Mouse (Mus musculus) heart, adult 2 months (tissue): ENCODE results near the gene Faap100. TPM values are rescaled to one million over a fixed set of nuclear protein-coding genes. Genes with fewer than 3 reads are reported as not detected.
"Not testable (repeated sequence)": the region's sequence is repeated elsewhere in the genome, so short reads cannot be mapped to it uniquely, and the experiment has no call there.

ENCODE experiments used
- DNase-seq, 2 experiments: peaks; one replicate each; pipeline ENCODE4 v3.0.0; 2021
- H3K27ac ChIP-seq: fragments of 200-600 bp; 2 replicates; pipeline ENCODE4 v1.8.1; 2022
- H3K27me3 ChIP-seq: fragments of 200-500 bp; 2 replicates; pipeline ENCODE4 v1.6.1; 2012; ENCODE audit warnings: mild to moderate bottlenecking, low read length, inconsistent platforms, mixed read lengths; ENCODE audit not compliant: control insufficient read depth, insufficient read depth
- H3K36me3 ChIP-seq: fragments of 200-500 bp; 2 replicates; pipeline ENCODE4 v1.6.1; 2012; ENCODE audit warnings: low read length, inconsistent platforms; ENCODE audit not compliant: control insufficient read depth, insufficient read depth
- H3K4me1 ChIP-seq: fragments of 200-500 bp; 2 replicates; pipeline ENCODE4 v1.6.1; 2011; ENCODE audit warnings: low read length; ENCODE audit not compliant: control insufficient read depth, insufficient read depth
- H3K4me3 ChIP-seq: fragments of 200-600 bp; 2 replicates; pipeline ENCODE4 v1.8.1; 2022
- H3K79me2 ChIP-seq: fragments of 200-500 bp; replicated peaks from 2 replicates; pipeline ENCODE4 v1.6.1; 2012; ENCODE audit warnings: mild to moderate bottlenecking, inconsistent platforms, low read length, moderate library complexity, mixed read lengths; ENCODE audit not compliant: control insufficient read depth, insufficient read depth
- H3K9ac ChIP-seq: fragments of 200-500 bp; 2 replicates; pipeline ENCODE4 v1.6.1; 2012; ENCODE audit warnings: low read depth, mild to moderate bottlenecking, control low read depth, inconsistent platforms, low read length, mixed read lengths
- CTCF ChIP-seq: fragments of 200-600 bp; IDR thresholded peaks from 2 replicates; pipeline ENCODE4 v1.8.1; 2022; ENCODE audit warnings: antibody characterized with exemption, mild to moderate bottlenecking, moderate library complexity
- EP300 ChIP-seq: fragments of 200-500 bp; IDR thresholded peaks from 2 replicates; pipeline ENCODE4 v1.6.1; 2011; ENCODE audit warnings: low read depth, low read length, control low read depth; ENCODE audit not compliant: insufficient read depth
- POLR2A ChIP-seq: fragments of 200-500 bp; IDR thresholded peaks from 2 replicates; pipeline ENCODE4 v1.6.1; 2011; ENCODE audit warnings: mild to moderate bottlenecking, low read depth, low read length, control low read depth; ENCODE audit not compliant: insufficient read depth
- WGBS: fragments of 180-500 bp; shearing (Covaris S2); methylation state at CpG from one replicate; pipeline ENCODE4 v1.1.7; 2018; 5-methylcytosine and 5-hydroxymethylcytosine counted together
- intact Hi-C: fragments of 180-260 bp; cut with DNase I; formaldehyde crosslinking; loops from one replicate; pipeline ENCODE4 v1.15.1; 2025
- polyA plus RNA-seq: library from polyadenylated mRNA; depleted of rRNA; stranded (reverse); fragments of >200 nt; gene quantifications from 2 replicates; pipeline ENCODE4 v1.2.3, GENCODE M21; 2012
- total RNA-seq, 2 experiments: library from RNA; stranded (reverse); gene quantifications; 2 replicates each; pipeline ENCODE4 v1.2.3; 2021

The Faap100 gene
- total and polyA plus RNA-seq, 3 experiments = 13.0 to 25.8 (median 13.4) TPM

- Histone ChIP-seq H3K4me1 (no peaks in the 10 kb centered on the region), H3K27ac (no peak overlapping the region), H3K9ac (no peak overlapping the region), H3K27me3 (no peaks in the 10 kb centered on the region), H3K36me3 (peaks cover 3% of the 10 kb centered on the region), H3K79me2 (no peaks in the 10 kb centered on the region), H3K4me3 (no peak overlapping the region)
- WGBS = 77% methylated on average over 7 of the region's 7 CpGs
- intact Hi-C loops = no loop called here
- no peak for DNase-seq
- TF ChIP-seq EP300 (no peak), POLR2A (no peak), CTCF (no peak)
Observed at GRCm38 (mm10) chr11:120417852-120418251, 39.3 kb upstream of the Faap100 start.

- not testable (repeated sequence) for H3K36me3 ChIP-seq
Observed at GRCm38 (mm10) chr11:120413621-120414020, 35.1 kb upstream of the Faap100 start.

GRCm38 (mm10) chr11:120406445-120406844, 27.9 kb upstream of the Faap100 start:
- Histone ChIP-seq H3K36me3 (peaks cover 16% of the 10 kb centered on the region), H3K27me3 (no peaks in the 10 kb centered on the region), H3K4me3 (no peak overlapping the region), H3K9ac (no peak overlapping the region), H3K4me1 (no peaks in the 10 kb centered on the region; the same call in 1 of the 2 replicates), H3K79me2 (no peaks in the 10 kb centered on the region), H3K27ac (no peak overlapping the region)
- intact Hi-C loops = no loop called here
- 89% methylated on average over 1 of the region's 1 CpGs for WGBS
- TF ChIP-seq EP300 = no peak
- no peak for TF ChIP-seq CTCF
- TF ChIP-seq POLR2A = no peak
- DNase-seq = no peak

More at GRCm38 (mm10) chr11:120413621-120414020, 35.1 kb upstream of the Faap100 start:
- H3K27ac ChIP-seq, H3K27me3 ChIP-seq, intact Hi-C loops, H3K4me3 ChIP-seq, H3K9ac ChIP-seq, H3K79me2 ChIP-seq, H3K4me1 ChIP-seq, DNase-seq: not testable (repeated sequence)
- 92% methylated on average over 9 of the region's 10 CpGs for WGBS

GRCm38 (mm10) chr11:120405867-120406266, 27.3 kb upstream of the Faap100 start:
- no peaks in the 10 kb centered on the region for H3K27me3 ChIP-seq
- no peak for TF ChIP-seq CTCF
- no peak for TF ChIP-seq EP300
- TF ChIP-seq POLR2A = no peak
- intact Hi-C loops = no loop called here
- no peak for DNase-seq
- H3K27ac ChIP-seq = no peak overlapping the region
- H3K79me2 ChIP-seq = no peaks in the 10 kb centered on the region
- no peaks in the 10 kb centered on the region; the same call in 1 of the 2 replicates for H3K4me1 ChIP-seq
- H3K36me3 ChIP-seq = peaks cover 18% of the 10 kb centered on the region
- H3K4me3 ChIP-seq = no peak overlapping the region
- no peak overlapping the region for H3K9ac ChIP-seq
- WGBS = 84% methylated on average over 3 of the region's 3 CpGs

GRCm38 (mm10) chr11:120404814-120405213, 26.2 kb upstream of the Faap100 start:
- no peaks in the 10 kb centered on the region; the same call in 1 of the 2 replicates for H3K4me1 ChIP-seq
- no peak for DNase-seq
- TF ChIP-seq CTCF (no peak), EP300 (no peak), POLR2A (no peak)
- no peaks in the 10 kb centered on the region for H3K79me2 ChIP-seq
- H3K27me3 ChIP-seq = no peaks in the 10 kb centered on the region
- intact Hi-C loops = no loop called here
- WGBS = 91% methylated on average over 1 of the region's 1 CpGs
- H3K9ac ChIP-seq = no peak overlapping the region
- no peak overlapping the region for H3K27ac ChIP-seq
- H3K4me3 ChIP-seq = no peak overlapping the region
- H3K36me3 ChIP-seq = peaks cover 18% of the 10 kb centered on the region

GRCm38 (mm10) chr11:120399319-120399718, 20.8 kb upstream of the Faap100 start:
- Histone ChIP-seq H3K27me3 (no peaks in the 10 kb centered on the region), H3K9ac (no peak overlapping the region), H3K27ac (no peak overlapping the region), H3K36me3 (peaks cover 17% of the 10 kb centered on the region), H3K4me1 (no peaks in the 10 kb centered on the region; the same call in 1 of the 2 replicates), H3K79me2 (no peaks in the 10 kb centered on the region), H3K4me3 (no peak overlapping the region)
- no peak for DNase-seq
- intact Hi-C loops = no loop called here
- 80% methylated on average over 2 of the region's 2 CpGs for WGBS
- TF ChIP-seq EP300 = no peak
- TF ChIP-seq CTCF = no peak
- TF ChIP-seq POLR2A = no peak
